ENCODE assay signal across 8 mouse cellular contexts in the genomic region with DNA sequence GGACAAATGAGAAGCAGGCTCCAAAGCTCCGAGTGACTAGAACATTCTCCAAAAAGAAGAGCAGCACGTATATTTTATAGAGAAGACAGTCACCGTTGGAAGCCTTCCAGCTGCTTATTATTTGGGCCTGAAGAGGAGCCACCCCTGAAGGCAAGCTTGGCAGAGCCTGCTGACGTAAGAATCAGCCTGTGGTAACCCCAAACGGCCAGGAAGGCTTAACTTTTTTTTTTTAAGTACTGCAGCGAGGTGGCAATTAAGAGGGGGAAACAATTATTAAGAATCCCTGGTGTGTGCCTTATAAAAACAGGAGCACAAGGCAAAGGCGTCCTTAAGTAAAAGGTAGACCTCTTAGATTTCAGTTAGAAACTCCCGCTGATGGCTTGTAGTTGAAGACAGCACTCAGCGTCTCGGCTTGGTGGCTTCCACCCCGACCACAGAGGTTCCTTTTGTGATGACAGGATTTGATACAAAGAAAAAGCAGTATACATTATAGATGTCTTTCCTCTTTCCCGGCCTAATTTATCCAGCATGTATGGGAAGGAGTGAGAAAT. TPM values are rescaled to one million over a fixed set of nuclear protein-coding genes. Genes with fewer than 3 reads are reported as not detected.
DNase-seq lines count a peak whose midpoint lies in the region; ATAC-seq and TF ChIP-seq lines count a peak whose summit lies in the region.

No protein-coding gene starts in this region.

- no peaks in the 10 kb centered on the region for H3K27me3 ChIP-seq in kidney, embryonic 15.5 days
- no peaks in the 10 kb centered on the region for H3K27me3 ChIP-seq in limb, embryonic 12.5 days
- H3K27me3 ChIP-seq in midbrain, embryonic 15.5 days (replicated peaks) = no peaks in the 10 kb centered on the region

- peak overlapping the region; percentile 70 for H3K9ac ChIP-seq in kidney, embryonic 15.5 days
- peak overlapping the region; percentile 79 for H3K9ac ChIP-seq in limb, embryonic 12.5 days (replicated peaks)
- peak overlapping the region; percentile 72; the same call in 1 of the 2 replicates for H3K9ac ChIP-seq in midbrain, embryonic 15.5 days

- DNase-seq in kidney, adult 8-10 months = no peak
- DNase-seq in right cerebral cortex, postnatal 25 days = no peak
- no peak for DNase-seq in gastrocnemius, postnatal 14 days

- WGBS in kidney, embryonic 15.5 days = 2% methylated on average over 12 of the region's 12 CpGs
- WGBS in limb, embryonic 12.5 days = under 1% methylated on average over 12 of the region's 12 CpGs
- 3% methylated on average over 12 of the region's 12 CpGs for WGBS in midbrain, embryonic 15.5 days

- intact Hi-C loops in gastrocnemius, postnatal 14 days (cut with DNase I; ENCODE audit: low total_unique reads) = no loop called here

- peak overlapping the region; percentile 68 for H3K4me2 ChIP-seq in kidney, embryonic 15.5 days
- H3K4me2 ChIP-seq in limb, embryonic 12.5 days = peak overlapping the region; percentile 69
- H3K4me2 ChIP-seq in midbrain, embryonic 15.5 days = peak overlapping the region; percentile 94

- H3K9me3 ChIP-seq in kidney, embryonic 15.5 days (replicated peaks) = no peaks in the 10 kb centered on the region
- H3K9me3 ChIP-seq in limb, embryonic 12.5 days = no peaks in the 10 kb centered on the region
- H3K9me3 ChIP-seq in midbrain, embryonic 15.5 days = no peaks in the 10 kb centered on the region

- ATAC-seq in kidney, embryonic 15.5 days (replicated peaks; ENCODE audit: low FRiP score) = no peak
- peak; percentile 19; the same call in 1 of the 2 replicates for ATAC-seq in granulocyte monocyte progenitor cell, adult 5-6 weeks (replicated peaks; ENCODE audit: poor library complexity, severe bottlenecking)
- no peak for ATAC-seq in limb, embryonic 12.5 days (ENCODE audit: insufficient number of reproducible peaks, insufficient read depth, low FRiP score, low TSS enrichment, low read depth)
- no peak for ATAC-seq in midbrain, embryonic 15.5 days (replicated peaks)

- peak overlapping the region; percentile 79 for H3K4me3 ChIP-seq in kidney, embryonic 15.5 days (replicated peaks)
- H3K4me3 ChIP-seq in bone marrow macrophage, adult 2 months (ENCODE audit: insufficient read depth, low read length) = peak overlapping the region; percentile 78
- H3K4me3 ChIP-seq in limb, embryonic 12.5 days (replicated peaks) = peak overlapping the region; percentile 70
- peak overlapping the region; percentile 82 for H3K4me3 ChIP-seq in midbrain, embryonic 15.5 days

- peak overlapping the region; percentile 82 for H3K27ac ChIP-seq in kidney, embryonic 15.5 days
- peak overlapping the region; percentile 49 for H3K27ac ChIP-seq in bone marrow macrophage, adult 2 months (ENCODE audit: insufficient read depth, low read depth, low read length)
- no peak overlapping the region for H3K27ac ChIP-seq in limb, embryonic 12.5 days
- no peak overlapping the region for H3K27ac ChIP-seq in midbrain, embryonic 15.5 days

- no peaks in the 10 kb centered on the region for H3K36me3 ChIP-seq in kidney, embryonic 15.5 days
- no peaks in the 10 kb centered on the region for H3K36me3 ChIP-seq in limb, embryonic 12.5 days
- no peaks in the 10 kb centered on the region for H3K36me3 ChIP-seq in midbrain, embryonic 15.5 days (replicated peaks)

- no peak for TF ChIP-seq POLR2A in bone marrow macrophage, adult 2 months (IDR thresholded peaks at IDR 0.05; ENCODE audit: borderline replicate concordance, low read depth, low read length)

- peaks cover 51% of the 10 kb centered on the region for H3K4me1 ChIP-seq in kidney, embryonic 15.5 days
- peaks cover 37% of the 10 kb centered on the region for H3K4me1 ChIP-seq in bone marrow macrophage, adult 2 months (ENCODE audit: control insufficient read depth, insufficient read depth, low read length)
- peaks cover 23% of the 10 kb centered on the region for H3K4me1 ChIP-seq in limb, embryonic 12.5 days (replicated peaks)
- peaks cover 12% of the 10 kb centered on the region for H3K4me1 ChIP-seq in midbrain, embryonic 15.5 days

- TF ChIP-seq CTCF in bone marrow macrophage, adult 2 months (IDR thresholded peaks at IDR 0.05; ENCODE audit: low read depth, low read length) = no peak

RNA-seq across cellular contexts. Expression of a gene that starts 1.0 kb away (rescaled TPM):
- polyA plus RNA-seq in kidney, embryonic 15.5 days (2015; fragmentation: Nextera tagmentation; extraction: Ambion mirVana) = 24.0 and 25.5 TPM in 2 replicates
- 59.0 and 63.3 TPM in 2 replicates for polyA plus RNA-seq in bone marrow macrophage, adult 2 months (2012; ENCODE audit: insufficient read depth, insufficient read length, missing spikeins)
- total RNA-seq in granulocyte monocyte progenitor cell, adult 5-6 weeks (2014; fragmentation: Nextera tagmentation) = 7.3 and 16.2 TPM in 2 replicates
- 9.3 and 12.1 TPM in 2 replicates for total RNA-seq in granulocyte monocyte progenitor cell, adult 5-6 weeks (2017)
- polyA plus RNA-seq in limb, embryonic 12.5 days (2016; fragmentation: Nextera tagmentation; extraction: Ambion mirVana) = 18.1 and 18.7 TPM in 2 replicates
- polyA plus RNA-seq in midbrain, embryonic 15.5 days (2015; fragmentation: Nextera tagmentation; extraction: Ambion mirVana) = 8.9 and 9.0 TPM in 2 replicates
- total RNA-seq in gastrocnemius, postnatal 14 days (2021) = 10 to 100 TPM; 12.4 to 13.0 TPM

Comparison
In these comparisons a context has a peak if more than half of its experiments do, and no peak if none do; other contexts are left out.
1. H3K27ac ChIP-seq: peak in kidney, embryonic 15.5 days (single experiment) and bone marrow macrophage, adult 2 months (single experiment); none in limb, embryonic 12.5 days (single experiment) and midbrain, embryonic 15.5 days (single experiment).
2. Peak in every context shown above with its lines, with median percentiles within 50 percentile points of each other: H3K4me2 ChIP-seq, H3K4me3 ChIP-seq and H3K9ac ChIP-seq.